Mouse (Mus musculus): ENCODE measurements around the gene Isy1.
"Not testable (repeated sequence)": the region's sequence is repeated elsewhere in the genome, so short reads cannot be mapped to it uniquely, and the experiment has no call there.

Gene Isy1

GRCm38 (mm10) chr6:87778294-87779173 lies 60.1 kb downstream of the Isy1 start:
- DNase-seq (ENCODE audit: low spot score in 2 of 2) = no peak

- no peak for DNase-seq (ENCODE audit: low spot score in 2 of 2)
Measured at GRCm38 (mm10) chr6:87777842-87778241, 60.8 kb downstream of the Isy1 start, which contains the start of gene Gp9. TSS of gene Gp9 (plus strand) at chr6:87778072.

GRCm38 (mm10) chr6:87776663-87777062 lies 61.9 kb downstream of the Isy1 start:
- DNase-seq (ENCODE audit: low spot score in 2 of 2) = no peak

GRCm38 (mm10) chr6:87775588-87776245 lies 62.9 kb downstream of the Isy1 start:
- no peak for DNase-seq (ENCODE audit: low spot score in 2 of 2)

GRCm38 (mm10) chr6:87774909-87775308 lies 63.7 kb downstream of the Isy1 start:
- DNase-seq (ENCODE audit: low spot score in 2 of 2) = no peak

GRCm38 (mm10) chr6:87774466-87774865 lies 64.1 kb downstream of the Isy1 start:
- DNase-seq (ENCODE audit: low spot score in 2 of 2) = no peak

- DNase-seq (ENCODE audit: low spot score in 2 of 2) = no peak
Measured at GRCm38 (mm10) chr6:87770626-87771025, 68.0 kb downstream of the Isy1 start.

- DNase-seq (ENCODE audit: low spot score in 2 of 2) = not testable (repeated sequence)
Measured at GRCm38 (mm10) chr6:87764296-87764695, 74.3 kb downstream of the Isy1 start.
